Mouse (Mus musculus) cerebellum, adult 2 months (tissue): Measurements from ENCODE around the gene Uqcrq.

Source experiments
- CTCF ChIP-seq: fragments of 200-500 bp; IDR thresholded peaks from 2 replicates; pipeline ENCODE4 v1.5.1; 2011; ENCODE audit warnings: low read depth, mild to moderate bottlenecking, control low read depth, low read length, moderate library complexity, borderline replicate concordance; ENCODE audit not compliant: insufficient read depth
- POLR2A ChIP-seq: fragments of 200-500 bp; IDR thresholded peaks from 2 replicates; pipeline ENCODE4 v1.6.1; 2011; ENCODE audit warnings: low read length, control low read depth, borderline replicate concordance; ENCODE audit not compliant: insufficient read depth

DNA sequence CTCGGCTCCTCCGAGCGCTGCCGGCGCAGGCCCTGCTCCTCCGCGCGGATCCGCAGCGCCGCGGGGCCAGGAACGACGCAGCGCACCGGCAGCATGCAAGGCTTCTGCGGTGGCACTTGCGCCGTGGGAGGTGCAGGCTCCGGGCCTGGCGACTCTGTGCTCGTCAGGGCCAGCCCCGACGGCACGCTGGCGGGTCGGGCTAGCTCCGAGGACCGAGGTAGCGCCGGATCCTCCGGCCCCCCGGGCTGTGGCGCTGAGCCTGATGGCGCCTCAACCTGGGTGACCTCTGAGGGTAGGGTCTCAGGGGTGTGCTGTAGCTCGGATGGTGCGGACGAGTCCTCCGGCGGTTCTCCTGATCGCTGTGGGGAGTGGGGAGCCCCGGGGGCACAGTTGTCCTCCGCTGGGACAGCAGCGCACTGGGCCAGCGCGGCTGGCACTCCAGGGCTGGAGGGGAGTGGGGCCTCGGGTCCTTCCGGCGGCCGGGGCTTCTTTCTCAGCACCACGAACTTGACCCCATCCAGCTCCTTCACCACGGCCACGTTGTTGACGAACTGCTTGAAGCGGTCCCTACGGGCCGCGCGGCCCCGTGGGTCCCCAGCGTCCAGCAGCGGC is 48.6 kb upstream of the Uqcrq start:
- no peak for TF ChIP-seq CTCF
- TF ChIP-seq POLR2A, result no peak
